Mouse (Mus musculus) neural tube, embryonic 11.5 days (tissue): ENCODE results near the gene Kif17. TPM values are rescaled to one million over a fixed set of nuclear protein-coding genes. Genes with fewer than 3 reads are reported as not detected.
A peak's percentile ranks its signal among the peaks of the same experiment; 100 is the strongest.

Source experiments
- ATAC-seq: fragments of 200-750 bp; cut with Nextera tagmentation; 2 replicates; pipeline ENCODE4 v1.8.0; 2017; ENCODE audit warnings: moderate number of reproducible peaks, mild to moderate bottlenecking, moderate TSS enrichment, moderate library complexity; ENCODE audit not compliant: insufficient read depth, low FRiP score, low TSS enrichment
- DNase-seq: peaks from one replicate; pipeline ENCODE4 v3.0.0-alpha.2; 2015; ENCODE audit warnings: low spot score
- H3K27ac ChIP-seq: fragments of 300-500 bp; sonication (generic); 2 replicates; pipeline ENCODE4 v1.5.1; 2014; ENCODE audit warnings: low read depth, mild to moderate bottlenecking, low read length
- H3K27me3 ChIP-seq: fragments of 300-500 bp; sonication (generic); 2 replicates; pipeline ENCODE4 v1.6.1; 2014; ENCODE audit warnings: mild to moderate bottlenecking, low read length, mixed read lengths; ENCODE audit not compliant: control insufficient read depth, insufficient read depth
- H3K36me3 ChIP-seq: fragments of 300-500 bp; sonication (generic); 2 replicates; pipeline ENCODE4 v1.6.1; 2014; ENCODE audit warnings: mild to moderate bottlenecking, low read length, moderate library complexity, mixed read lengths; ENCODE audit not compliant: control insufficient read depth, insufficient read depth
- H3K4me1 ChIP-seq: fragments of 300-500 bp; sonication (generic); 2 replicates; pipeline ENCODE4 v1.6.1; 2014; ENCODE audit warnings: low read length, mixed read lengths; ENCODE audit not compliant: control insufficient read depth, insufficient read depth
- H3K4me2 ChIP-seq: fragments of 300-500 bp; sonication (generic); 2 replicates; pipeline ENCODE4 v1.6.1; 2014; ENCODE audit warnings: low read depth, mild to moderate bottlenecking, moderate library complexity
- H3K4me3 ChIP-seq: fragments of 300-500 bp; sonication (generic); 2 replicates; pipeline ENCODE4 v1.5.1; 2014; ENCODE audit warnings: low read depth, low read length
- H3K9ac ChIP-seq: fragments of 300-500 bp; sonication (generic); 2 replicates; pipeline ENCODE4 v1.6.1; 2014; ENCODE audit warnings: mild to moderate bottlenecking, low read length
- H3K9me3 ChIP-seq: fragments of 300-500 bp; sonication (generic); 2 replicates; pipeline ENCODE4 v1.6.1; 2016; ENCODE audit warnings: low read length; ENCODE audit not compliant: control insufficient read depth
- WGBS: fragments of 180-500 bp; shearing (Covaris S2); extraction: QIAGEN DNeasy Blood & Tissue Kit; methylation state at CpG from one replicate; pipeline ENCODE4 v1.1.7; 2014; 5-methylcytosine and 5-hydroxymethylcytosine counted together
- polyA plus RNA-seq: library from polyadenylated mRNA; unstranded; fragments of >200 nt; fragmentation: Nextera tagmentation; extraction: Ambion mirVana; gene quantifications from 2 replicates; pipeline ENCODE4 v1.2.1, GENCODE M21; 2014

Gene Kif17
- polyA plus RNA-seq, 1 experiment from 2014 or later = 0.46 TPM

DNA sequence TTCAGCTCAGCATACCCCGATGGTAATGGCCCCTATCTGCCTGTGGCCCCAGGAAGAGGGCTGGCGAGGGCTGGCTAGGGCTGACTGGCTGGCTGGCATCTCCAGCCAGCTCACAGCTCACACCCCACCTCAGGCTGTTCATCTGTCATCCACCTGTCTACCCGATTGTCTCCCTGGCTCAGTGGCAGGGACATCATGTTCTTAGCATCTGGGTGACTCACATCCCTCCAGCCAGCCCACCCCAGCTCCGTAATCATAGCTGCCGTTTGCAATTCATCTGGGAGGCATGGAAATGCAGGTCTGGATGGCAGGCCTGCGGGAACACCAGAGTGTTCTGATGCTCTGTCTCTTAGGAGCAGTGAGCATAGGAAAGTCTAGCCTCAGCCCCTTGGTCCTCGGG lies 28.1 kb downstream of the Kif17 start:
- H3K4me2 ChIP-seq = no peak overlapping the region
- WGBS = 86% methylated on average over 7 of the region's 7 CpGs
- no peak for DNase-seq
- no peak overlapping the region for H3K27ac ChIP-seq
- H3K9me3 ChIP-seq = no peaks in the 10 kb centered on the region
- no peaks in the 10 kb centered on the region for H3K4me1 ChIP-seq
- H3K4me3 ChIP-seq = no peak overlapping the region
- H3K9ac ChIP-seq = no peak overlapping the region
- no peak for ATAC-seq
- no peaks in the 10 kb centered on the region for H3K27me3 ChIP-seq
- no peaks in the 10 kb centered on the region for H3K36me3 ChIP-seq

DNA sequence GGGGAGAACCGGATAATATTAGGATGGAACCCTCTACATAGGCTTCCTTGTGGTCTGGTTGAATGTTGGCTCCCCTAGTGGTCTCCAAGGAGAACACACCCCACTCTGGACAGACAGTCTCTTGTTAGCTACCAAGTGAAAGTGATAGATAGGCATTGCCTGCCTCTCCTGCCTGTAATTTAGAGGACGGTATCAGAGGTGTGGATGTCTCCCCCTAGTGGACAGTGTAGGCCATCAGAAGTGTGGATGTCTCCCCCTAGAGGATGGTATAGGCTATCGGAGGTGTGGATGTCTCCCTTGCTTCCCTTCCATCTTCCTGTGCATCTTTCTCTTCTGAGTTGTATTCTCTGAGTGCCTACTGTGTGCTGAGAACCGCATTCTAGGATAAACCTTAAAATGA lies 32.6 kb downstream of the Kif17 start:
- Histone ChIP-seq H3K27me3 (no peaks in the 10 kb centered on the region), H3K4me2 (no peak overlapping the region), H3K36me3 (no peaks in the 10 kb centered on the region), H3K4me1 (no peaks in the 10 kb centered on the region), H3K9ac (no peak overlapping the region), H3K4me3 (no peak overlapping the region), H3K27ac (no peak overlapping the region), H3K9me3 (no peaks in the 10 kb centered on the region)
- ATAC-seq (no peak), DNase-seq (peak; percentile 66)
- 24% methylated on average over 4 of the region's 4 CpGs for WGBS

DNA sequence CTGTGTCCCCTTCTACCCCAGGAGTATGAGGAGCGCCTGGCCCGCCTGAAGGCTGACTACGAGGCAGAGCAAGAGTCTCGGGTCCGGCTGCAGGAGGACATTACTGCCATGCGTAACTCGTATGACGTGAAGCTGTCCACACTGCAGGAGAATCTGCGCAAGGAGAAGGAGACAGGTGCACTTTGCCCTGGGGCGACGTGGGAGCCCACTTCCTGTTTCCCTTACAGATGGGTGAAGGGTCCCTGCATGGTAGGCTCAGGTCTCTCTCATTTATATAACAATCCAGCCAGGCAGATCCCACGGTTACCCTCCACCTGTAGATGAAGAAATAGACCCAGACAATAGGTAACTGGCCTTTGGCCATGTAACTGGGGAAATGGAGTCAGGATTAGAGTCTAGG lies 36.2 kb downstream of the Kif17 start:
- Histone ChIP-seq H3K4me3 (no peak overlapping the region), H3K36me3 (no peaks in the 10 kb centered on the region), H3K4me1 (no peaks in the 10 kb centered on the region), H3K27ac (no peak overlapping the region), H3K27me3 (no peaks in the 10 kb centered on the region), H3K9ac (no peak overlapping the region), H3K9me3 (no peaks in the 10 kb centered on the region), H3K4me2 (no peak overlapping the region)
- 89% methylated on average over 12 of the region's 12 CpGs for WGBS
- ATAC-seq (no peak), DNase-seq (no peak)

DNA sequence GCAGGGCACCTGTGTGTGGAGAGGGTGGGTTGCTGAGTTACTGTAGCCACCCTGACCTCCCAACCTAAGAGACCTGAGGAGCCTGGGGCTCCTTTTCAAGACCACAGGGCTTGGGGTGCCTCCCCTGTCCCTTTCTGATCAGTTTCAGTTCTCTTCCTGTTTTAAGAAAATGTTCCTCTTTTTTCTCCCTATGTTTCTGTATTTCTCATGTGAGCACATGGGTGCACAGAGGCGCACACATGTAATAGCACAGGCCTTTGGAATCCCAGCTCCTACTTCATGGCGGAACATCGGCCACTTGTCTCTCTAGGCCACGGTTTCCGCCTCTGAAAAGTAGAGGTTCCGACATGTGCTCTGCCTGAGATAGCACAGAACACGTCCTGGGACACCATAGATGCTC lies 38.5 kb downstream of the Kif17 start:
- no peaks in the 10 kb centered on the region for H3K36me3 ChIP-seq
- ATAC-seq (no peak), DNase-seq (no peak)
- no peak overlapping the region for H3K9ac ChIP-seq
- H3K27ac ChIP-seq = no peak overlapping the region
- WGBS = 89% methylated on average over 7 of the region's 7 CpGs
- H3K27me3 ChIP-seq = no peaks in the 10 kb centered on the region
- H3K4me2 ChIP-seq = no peak overlapping the region
- no peaks in the 10 kb centered on the region for H3K9me3 ChIP-seq
- H3K4me1 ChIP-seq = no peaks in the 10 kb centered on the region
- no peak overlapping the region for H3K4me3 ChIP-seq

DNA sequence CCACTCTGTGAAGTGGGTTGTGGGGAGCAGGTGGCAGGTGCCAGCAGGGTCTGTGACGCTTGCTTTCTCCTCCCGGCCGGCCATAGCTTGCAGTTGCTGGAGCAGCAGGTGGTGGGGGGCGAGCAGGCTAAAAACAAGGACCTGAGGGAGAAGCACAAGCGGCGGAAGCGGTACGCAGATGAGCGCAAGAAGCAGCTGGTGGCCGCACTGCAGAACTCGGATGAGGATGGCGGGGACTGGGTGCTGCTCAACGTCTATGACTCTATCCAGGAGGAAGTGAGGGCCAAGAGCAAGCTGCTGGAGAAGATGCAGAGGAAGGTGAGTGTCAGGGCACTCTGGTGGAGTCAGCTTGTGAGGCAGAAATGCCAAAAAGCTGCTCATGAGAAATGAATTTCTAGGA lies 41.8 kb downstream of the Kif17 start:
- H3K9me3 ChIP-seq = no peaks in the 10 kb centered on the region
- DNase-seq (no peak), ATAC-seq (no peak)
- no peaks in the 10 kb centered on the region for H3K27me3 ChIP-seq
- no peak overlapping the region for H3K4me3 ChIP-seq
- H3K4me1 ChIP-seq = no peaks in the 10 kb centered on the region
- no peaks in the 10 kb centered on the region for H3K36me3 ChIP-seq
- no peak overlapping the region for H3K4me2 ChIP-seq
- no peak overlapping the region for H3K9ac ChIP-seq
- H3K27ac ChIP-seq = no peak overlapping the region
- 92% methylated on average over 13 of the region's 13 CpGs for WGBS

DNA sequence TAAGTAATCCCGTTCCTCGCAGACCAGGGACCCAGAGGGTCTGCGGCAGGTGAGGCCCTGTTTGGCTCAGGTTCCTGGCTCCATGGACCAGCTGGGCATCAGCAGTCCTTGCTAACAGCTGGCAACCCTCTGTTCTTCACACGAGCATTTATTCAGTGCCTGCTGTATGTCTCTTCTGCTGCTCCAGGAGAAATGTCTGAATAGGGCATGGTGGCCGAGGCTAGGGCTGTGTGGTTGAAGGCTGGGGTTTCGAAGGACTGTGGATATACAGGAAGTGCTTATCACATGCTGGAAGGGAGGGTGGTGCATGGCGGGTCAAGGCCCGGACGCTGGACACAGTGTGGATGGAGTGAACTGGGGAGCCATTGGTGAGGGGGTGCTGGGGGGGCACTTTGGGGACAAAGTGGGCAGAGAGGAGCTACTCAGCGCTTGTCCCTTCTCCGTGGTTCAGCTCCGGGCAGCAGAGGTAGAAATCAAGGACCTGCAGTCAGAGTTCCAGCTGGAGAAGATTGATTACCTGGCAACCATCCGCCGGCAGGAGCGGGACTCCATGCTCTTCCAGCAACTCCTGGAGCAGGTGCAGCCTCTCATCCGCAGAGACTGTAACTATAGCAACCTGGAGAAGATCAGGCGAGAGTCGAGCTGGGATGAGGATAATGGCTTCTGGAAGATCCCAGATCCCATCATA lies 43.2 kb downstream of the Kif17 start:
- H3K4me1 ChIP-seq = no peaks in the 10 kb centered on the region
- no peak overlapping the region for H3K4me3 ChIP-seq
- H3K9me3 ChIP-seq = no peaks in the 10 kb centered on the region
- peak; percentile 38 for DNase-seq
- no peaks in the 10 kb centered on the region for H3K27me3 ChIP-seq
- no peak overlapping the region for H3K27ac ChIP-seq
- ATAC-seq = no peak
- H3K9ac ChIP-seq = no peak overlapping the region
- 78% methylated on average over 18 of the region's 18 CpGs for WGBS
- H3K36me3 ChIP-seq = no peaks in the 10 kb centered on the region
- H3K4me2 ChIP-seq = no peak overlapping the region

DNA sequence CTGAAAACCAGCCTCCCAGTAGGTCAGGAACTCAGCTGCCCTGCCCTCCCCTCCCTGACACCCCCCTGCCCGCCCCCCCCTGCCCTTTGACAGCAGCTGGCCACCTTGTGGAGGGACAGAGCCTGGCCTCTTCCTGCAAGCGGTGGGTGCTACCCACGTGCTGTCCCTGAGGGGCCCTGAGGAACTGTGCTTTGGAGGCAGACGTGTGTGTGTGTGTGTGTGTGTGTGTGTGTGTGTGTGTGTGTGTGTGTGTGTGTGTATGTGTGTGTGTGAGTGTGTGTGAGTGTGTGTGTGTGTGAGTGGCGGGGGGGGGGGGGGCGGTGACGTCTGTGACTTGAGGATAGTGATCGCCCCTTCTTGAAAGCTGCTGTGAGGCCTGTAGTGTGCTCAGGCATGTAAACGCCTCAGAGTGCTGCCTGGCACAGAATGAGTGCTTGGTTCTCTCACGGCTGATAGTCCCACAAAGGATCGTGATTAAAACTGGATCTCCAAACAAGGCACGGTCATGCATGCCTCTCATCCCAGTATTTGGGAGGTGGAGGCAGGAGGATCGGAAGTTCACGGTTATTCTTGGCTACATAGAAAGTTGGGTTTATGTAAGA lies 43.8 kb downstream of the Kif17 start:
- Histone ChIP-seq H3K4me3 (no peak overlapping the region), H3K36me3 (no peaks in the 10 kb centered on the region), H3K4me1 (no peaks in the 10 kb centered on the region), H3K27ac (no peak overlapping the region), H3K9ac (no peak overlapping the region), H3K27me3 (no peaks in the 10 kb centered on the region), H3K4me2 (no peak overlapping the region), H3K9me3 (no peaks in the 10 kb centered on the region)
- ATAC-seq (no peak), DNase-seq (no peak)
- 88% methylated on average over 9 of the region's 14 CpGs for WGBS

DNA sequence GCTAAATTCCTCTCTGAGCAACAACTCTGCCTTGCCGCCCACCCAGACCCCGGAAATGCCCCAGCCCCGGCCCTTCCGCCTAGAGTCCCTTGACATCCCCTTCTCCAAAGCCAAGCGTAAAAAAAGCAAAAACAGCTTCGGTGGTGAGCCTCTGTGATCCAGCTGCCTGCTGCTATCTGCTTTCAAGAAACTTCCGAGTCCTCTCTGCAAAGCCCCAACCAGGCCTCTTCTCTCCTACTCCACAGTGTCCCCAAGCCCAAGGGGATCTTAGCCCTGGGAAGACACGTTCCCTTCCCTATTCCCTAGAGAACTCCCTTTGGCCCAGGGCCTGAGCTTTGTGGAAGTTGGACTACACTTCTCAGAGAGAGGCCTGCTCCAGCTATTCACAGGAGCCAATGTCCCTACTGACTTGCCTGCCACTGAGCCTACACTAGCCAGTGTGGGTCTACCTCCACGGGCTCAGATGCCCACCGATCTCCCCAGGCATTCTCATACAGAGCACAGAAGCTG lies 51.1 kb downstream of the Kif17 start:
- Histone ChIP-seq H3K9me3 (no peaks in the 10 kb centered on the region), H3K4me2 (no peak overlapping the region), H3K27me3 (no peaks in the 10 kb centered on the region), H3K27ac (no peak overlapping the region), H3K36me3 (no peaks in the 10 kb centered on the region), H3K4me1 (peaks cover 14% of the 10 kb centered on the region), H3K4me3 (no peak overlapping the region), H3K9ac (no peak overlapping the region)
- 84% methylated on average over 10 of the region's 10 CpGs for WGBS
- DNase-seq (no peak), ATAC-seq (no peak)

DNA sequence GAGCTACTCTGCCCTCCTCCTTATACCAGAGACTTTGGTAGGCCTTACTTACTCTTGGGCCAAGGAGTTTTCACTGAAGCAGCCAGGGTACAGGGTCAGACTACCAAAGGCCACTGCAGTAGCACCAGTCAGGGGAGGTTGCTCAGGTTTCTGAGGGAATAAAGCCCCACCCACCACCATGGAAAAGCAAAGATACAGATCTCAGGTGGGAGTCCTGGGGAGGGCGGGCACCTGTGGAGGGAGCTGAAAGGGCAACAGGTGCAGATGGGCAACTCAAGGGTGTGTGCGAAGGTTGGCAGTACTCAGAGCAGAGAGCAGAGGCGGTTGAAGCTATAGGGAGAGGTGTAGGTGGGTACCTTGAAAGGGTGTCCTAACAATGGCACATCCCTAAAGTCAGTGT lies 52.8 kb downstream of the Kif17 start:
- ATAC-seq (no peak), DNase-seq (no peak)
- Histone ChIP-seq H3K27me3 (no peaks in the 10 kb centered on the region), H3K36me3 (peaks cover 5% of the 10 kb centered on the region; the same call in 1 of the 2 replicates), H3K4me1 (peaks cover 14% of the 10 kb centered on the region), H3K9ac (no peak overlapping the region; the same call in 1 of the 2 replicates), H3K4me3 (peak overlapping the region; percentile 80; the same call in 1 of the 2 replicates), H3K27ac (no peak overlapping the region), H3K9me3 (no peaks in the 10 kb centered on the region), H3K4me2 (no peak overlapping the region)
- WGBS = 95% methylated on average over 3 of the region's 3 CpGs
